Mouse (Mus musculus) gastrocnemius, adult 8-10 months (tissue): Measurements from ENCODE around the gene Nucb1. TPM values are rescaled to one million over a fixed set of nuclear protein-coding genes. Genes with fewer than 3 reads are reported as not detected.
"Not testable (repeated sequence)": the region's sequence is repeated elsewhere in the genome, so short reads cannot be mapped to it uniquely, and the experiment has no call there.

Experiments
- DNase-seq, 2 experiments: peaks; one replicate each; pipeline ENCODE4 v3.0.0; 2022; ENCODE audit warnings: low spot score in 2 of 2
- total RNA-seq, 4 experiments: library from RNA; stranded (reverse); gene quantifications; 2 replicates each; pipeline ENCODE4 v1.2.4; 2022

Gene Nucb1
- total RNA-seq, 4 experiments from 2014 or later: 51.1 to 66.1 (median 56.8) TPM

DNA sequence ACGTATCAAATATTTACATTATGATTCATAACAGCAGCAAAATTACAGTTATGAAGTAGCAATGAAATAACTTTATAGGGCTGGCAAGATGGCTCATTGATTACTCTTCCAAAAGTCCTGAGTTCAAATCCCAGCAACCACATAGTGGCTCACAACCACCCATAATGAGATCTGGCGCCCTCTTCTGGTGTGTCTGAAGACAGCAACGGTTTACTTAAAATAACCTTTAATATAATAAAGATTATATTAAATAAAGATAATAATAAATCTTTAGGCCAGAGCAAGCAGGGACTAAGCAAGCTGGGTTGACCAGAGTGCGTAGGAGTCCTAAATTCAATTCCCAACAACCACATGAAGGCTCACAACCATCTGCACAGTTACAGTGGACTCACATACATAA, 47.3 kb downstream of the Nucb1 start:
- not testable (repeated sequence) for DNase-seq

DNA sequence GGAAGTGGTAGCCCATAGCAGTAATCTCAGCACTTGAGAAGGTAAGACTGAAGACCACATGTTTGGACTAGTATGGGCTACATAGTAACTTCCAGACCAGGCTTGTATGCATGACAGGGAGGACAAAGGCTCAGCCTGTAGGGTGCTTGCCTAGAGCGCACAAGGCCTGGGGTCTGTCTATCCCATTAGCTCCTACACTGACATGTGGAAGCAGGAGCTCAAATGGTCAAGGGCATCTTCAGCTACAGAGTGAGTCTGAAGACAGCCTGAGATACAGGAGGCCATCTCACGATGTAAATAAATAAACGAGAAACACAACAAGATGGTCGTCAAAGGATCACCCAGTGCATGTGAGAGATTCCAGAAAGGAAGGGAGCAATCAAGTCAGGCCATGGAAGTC, 47.9 kb downstream of the Nucb1 start:
- no peak for DNase-seq

DNA sequence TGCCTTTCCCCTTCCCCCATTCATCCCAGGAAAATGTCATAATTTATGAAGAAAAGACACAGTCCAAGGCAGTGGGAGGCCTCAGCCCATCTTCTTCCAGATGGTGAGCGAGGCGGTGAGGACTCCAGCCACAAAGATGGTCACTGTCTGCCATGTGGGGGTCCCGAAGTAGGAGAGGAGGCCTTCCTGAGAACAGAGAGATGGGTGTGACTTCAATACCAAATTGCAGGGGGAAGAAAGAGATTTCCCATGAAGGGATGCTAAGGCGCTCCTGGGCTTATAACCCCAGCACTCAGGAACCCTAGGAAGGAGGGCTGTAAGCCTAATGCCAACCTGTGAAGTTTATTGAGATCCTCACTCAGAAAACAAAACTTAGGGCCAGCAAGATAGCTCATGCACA, 48.4 kb downstream of the Nucb1 start:
- DNase-seq: no peak

DNA sequence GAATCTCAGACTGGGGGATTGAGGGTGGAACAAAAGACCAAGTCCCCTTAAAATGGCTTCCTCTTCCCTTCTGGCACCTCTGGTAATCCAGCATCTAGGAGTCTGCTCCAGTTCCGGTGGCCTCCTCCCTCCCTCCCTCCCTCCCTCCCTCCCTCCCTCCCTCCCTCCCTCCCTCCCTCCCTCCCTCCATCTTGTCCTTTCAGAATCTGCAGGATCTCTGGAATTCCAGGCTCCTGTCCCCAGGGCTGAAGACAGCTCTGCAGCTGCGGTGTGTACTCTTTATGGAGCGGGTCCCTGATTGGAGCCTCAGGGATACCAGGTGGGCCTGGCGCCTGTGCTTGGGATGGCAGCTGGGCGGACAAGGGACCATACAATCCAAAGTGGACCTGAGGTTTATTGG, 48.9 kb downstream of the Nucb1 start:
- no peak for DNase-seq

DNA sequence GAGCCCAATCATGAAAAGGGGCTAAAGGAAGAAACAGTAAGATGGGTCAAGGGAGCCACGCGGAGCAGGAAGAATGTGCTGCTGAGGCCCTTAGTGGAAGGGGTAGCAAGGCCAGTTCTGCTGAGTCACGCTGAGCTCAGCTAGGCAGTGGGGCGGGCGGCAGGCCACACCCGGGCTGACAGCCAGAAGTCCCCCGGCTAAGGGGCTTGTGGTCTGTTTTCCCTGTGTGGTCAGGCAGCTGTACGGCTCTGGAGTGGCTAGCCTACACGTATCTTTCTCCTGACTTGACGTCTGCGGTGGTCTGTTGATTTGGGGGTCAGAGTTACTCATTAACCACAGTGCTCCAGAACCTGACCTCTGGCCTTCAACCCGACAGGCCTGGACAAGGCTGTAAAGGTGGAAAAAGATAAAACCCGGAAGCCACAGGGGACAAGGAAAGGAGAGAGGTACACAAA, 49.3 kb downstream of the Nucb1 start:
- peak; percentile 57 to 67 for DNase-seq

DNA sequence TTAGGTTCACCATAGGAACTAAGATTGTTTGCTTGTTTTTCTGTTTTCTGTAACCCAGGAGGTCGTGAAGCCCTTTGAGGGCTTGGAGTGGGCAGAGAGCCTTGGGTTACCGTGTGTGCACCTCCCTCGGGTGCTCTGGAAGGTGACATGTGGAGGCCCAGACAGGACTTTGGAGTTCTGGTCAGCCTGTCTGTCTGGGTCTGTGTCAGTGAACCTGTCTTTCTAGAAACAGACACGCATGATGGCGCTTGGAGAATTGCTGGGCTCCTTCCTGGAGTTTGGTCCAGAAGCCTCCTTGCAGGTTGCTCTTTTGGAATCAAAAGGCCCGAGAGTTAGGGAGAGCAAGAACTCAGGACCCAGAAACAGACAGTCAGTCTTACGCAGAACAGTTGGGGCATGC, 49.8 kb downstream of the Nucb1 start:
- no peak for DNase-seq

DNA sequence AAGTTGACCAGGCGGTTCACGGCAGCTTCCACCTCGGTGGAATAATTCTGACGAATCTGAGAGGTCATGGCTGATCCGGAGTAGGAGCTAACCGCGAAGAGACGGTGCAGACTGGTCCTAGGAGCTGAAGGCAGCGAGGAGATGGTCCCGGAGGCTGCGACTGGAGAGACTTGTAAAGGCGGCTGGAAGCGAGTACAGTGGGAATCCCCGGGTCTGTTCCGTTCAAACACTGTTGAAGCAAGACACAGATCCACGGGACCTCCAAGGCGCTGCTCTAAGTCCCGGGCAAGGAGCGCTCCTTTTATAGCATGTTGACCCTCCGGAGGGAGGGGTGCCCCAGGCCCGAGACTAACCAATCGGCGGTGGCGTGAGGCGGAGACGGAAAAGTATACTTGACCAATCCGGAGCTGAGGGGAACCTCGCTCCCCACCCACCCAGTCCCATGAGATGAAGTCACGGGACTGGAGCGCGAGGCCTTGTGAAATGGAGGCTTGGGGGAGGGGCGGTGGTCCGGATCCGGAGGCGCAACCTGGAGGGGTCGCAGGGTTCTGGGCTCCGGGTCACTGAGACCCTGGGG, 50.6 kb downstream of the Nucb1 start, which contains the start of gene Ftl1:
Gene Ftl1, minus strand, starts transcription at position 321 of the 577 bp plus-strand sequence.
- DNase-seq: peak; percentile 97 to 98

DNA sequence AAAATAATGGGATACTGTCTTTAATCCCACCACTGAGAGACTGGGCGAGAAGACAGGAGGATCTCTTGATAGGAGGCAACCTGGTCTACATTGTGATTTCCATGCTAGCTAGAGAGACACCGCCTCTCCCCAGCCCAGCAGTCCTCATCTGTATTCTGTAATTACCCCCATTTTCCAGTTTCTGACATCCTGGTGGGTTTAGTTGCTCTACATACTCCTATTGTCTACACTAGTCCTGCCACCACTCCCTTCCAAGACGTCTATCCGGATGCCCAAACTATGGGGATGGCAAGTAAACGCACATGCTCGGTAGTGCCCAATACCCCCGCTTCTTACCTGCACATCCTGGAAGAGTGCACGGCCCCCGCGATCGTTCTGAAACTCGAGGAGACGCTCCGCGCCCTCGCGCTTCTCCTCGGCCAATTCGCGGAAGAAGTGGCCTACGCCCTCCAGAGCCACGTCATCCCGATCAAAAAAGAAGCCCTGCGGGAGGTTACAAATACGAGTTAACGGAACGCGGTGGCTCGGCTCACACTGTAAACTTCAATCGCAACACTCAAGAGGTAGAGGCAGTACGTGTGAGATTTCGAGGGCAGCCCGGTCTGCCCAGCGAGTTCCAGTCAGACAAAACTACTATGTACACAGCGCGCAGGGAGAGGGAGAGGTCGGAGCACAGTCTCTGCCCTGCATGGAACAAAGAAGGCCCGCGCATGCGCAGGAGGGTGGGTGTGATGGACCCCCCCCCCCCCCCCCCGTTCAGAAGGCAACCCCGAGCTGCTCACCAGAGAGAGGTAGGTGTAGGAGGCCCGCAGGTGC, 51.2 kb downstream of the Nucb1 start:
- DNase-seq: peak in 1 of 2 experiments; percentile 58

DNA sequence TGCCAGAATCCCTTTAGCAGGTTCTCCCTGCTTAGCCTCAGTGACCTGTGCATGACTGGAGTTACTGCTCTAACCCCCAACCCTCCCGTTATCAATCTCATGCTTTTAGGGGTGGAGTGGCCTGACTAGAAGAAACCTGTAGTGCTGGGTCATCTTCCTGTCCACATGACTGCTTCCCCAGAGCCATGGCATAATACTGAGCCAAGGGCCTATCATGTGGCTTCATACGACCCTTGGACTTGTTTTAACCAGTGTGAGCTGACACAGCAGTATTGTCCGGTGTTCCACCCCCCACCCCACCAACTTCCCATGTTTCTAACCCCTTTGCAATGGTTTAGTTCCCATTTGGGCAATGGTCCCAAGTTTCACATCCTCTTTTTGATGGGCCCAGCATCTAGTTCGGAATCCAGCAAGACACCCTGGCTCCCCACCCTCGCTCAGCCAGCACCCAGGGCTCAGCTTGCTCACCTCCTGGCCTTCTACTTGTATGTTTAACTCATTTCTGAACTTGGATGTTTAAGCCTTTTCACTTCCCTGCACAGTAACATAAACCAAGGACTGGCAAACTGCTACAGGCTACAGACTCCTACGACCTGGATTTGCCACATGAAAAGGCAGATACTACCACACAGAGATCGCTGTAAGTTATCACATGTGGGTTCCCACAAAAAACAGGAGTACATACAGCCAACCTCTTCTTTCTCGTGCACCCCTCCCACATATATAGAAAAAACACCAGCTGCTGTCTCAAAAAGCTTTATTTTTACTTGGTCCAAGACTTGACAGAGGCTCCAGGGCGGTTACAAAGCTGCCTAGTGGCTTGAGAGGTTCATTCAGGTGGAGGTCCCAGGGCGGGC, 52.8 kb downstream of the Nucb1 start:
- no peak for DNase-seq

DNA sequence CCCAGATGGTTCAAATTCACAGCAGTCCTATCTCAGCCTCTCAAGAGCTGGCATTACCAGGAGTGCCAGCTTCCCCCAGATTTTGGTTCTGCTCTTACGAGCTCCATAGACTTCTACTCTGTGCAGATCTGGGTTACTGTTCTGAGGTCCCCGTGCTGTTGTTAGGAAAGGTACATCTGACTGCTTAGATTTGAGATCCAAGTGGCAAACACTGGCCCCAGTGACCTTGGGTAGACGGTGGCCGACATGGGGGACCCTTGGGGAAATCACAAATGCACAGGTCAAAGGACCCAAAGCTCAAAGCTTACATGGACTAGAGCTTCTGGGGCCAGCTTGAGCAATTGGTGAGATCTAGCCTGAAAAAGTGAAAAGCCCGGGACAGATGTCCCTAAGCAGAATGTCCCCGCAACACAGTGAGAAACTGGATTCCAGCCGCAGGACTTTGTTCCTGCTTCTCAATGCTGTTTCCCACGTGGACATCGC, 53.4 kb downstream of the Nucb1 start:
- no peak for DNase-seq

DNA sequence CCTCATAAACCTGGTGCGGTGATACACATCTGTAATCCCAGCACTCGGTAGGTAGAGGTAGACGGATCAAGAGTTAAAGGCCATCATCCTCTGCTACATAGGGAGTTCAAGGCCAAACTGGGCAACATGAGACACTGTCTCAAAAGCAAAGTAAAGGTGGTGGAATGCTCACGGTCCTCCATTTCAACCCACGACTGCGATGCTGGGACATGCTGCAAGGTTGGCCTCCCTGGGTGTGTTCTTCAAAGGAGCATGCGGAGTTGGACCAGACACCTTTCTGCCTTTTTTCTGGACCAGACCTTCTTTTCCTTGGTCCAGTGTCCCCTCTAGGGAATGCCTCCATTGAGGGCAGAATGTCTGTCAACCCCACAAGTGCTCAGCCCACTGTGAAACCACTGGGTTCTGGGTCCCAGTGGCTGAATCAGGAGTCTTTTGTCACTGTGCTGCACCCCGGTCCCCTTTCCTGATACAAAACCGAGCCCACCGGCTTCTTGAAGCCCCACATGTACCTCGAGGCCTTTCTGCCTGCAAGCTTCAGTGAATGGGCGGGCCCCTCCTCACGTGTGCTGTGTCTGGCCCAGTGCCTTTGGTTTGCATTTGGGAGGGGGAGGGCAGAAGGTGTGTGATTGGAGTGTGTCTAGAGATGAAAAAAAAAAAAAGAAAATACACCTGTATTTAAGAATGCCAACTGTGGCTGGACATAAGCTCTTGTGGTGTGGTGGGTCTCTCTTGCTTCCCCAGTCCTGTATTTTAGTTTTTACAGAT, 54.1 kb downstream of the Nucb1 start:
- DNase-seq: no peak

DNA sequence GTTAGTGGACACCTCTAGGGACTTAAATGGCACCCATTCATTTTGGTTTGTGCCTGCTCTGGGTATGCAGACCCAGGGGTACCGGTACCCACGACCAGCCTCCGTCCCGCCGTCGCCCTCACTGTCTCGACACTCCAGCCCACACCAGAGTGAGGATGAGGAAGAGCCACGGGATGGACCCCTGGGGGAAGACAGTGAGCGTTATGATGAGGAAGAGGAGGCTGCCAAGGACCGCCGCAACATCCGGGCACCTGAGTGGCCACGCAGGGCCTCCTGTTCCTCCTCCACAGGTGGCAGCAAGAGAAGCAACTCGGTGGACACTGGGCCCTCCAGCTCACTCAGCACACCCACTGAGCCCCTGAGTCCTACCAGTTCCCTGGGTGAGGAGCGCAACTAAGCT, 55.2 kb downstream of the Nucb1 start:
- no peak for DNase-seq

DNA sequence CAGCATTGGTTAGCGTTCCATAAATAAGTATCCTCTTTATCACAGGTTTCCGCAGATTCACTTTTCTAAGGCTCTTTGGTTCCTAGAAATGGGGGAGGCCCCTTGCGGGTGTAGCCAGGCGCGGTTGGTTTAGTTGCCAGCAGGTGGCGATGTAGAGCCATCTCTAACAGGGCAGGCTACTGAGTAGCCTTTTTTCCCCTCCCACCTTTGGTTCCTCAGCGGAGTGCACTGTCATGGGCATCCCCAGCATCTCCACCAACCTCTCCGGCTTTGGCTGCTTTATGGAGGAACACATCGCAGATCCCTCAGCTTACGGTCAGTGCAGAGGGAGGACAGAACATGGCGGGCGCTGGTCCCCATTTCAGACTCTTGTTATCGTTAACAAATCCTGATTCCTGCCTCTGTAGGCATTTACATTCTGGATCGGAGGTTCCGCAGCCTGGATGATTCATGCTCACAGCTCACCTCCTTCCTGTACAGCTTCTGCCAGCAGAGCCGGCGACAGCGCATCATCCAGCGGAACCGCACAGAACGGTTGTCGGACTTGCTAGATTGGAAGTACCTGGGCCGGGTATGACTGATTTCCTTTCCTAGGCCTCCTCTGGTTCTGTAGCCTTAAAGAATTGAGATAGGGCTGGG, 58.7 kb downstream of the Nucb1 start:
- DNase-seq: peak; percentile 73 to 74

DNA sequence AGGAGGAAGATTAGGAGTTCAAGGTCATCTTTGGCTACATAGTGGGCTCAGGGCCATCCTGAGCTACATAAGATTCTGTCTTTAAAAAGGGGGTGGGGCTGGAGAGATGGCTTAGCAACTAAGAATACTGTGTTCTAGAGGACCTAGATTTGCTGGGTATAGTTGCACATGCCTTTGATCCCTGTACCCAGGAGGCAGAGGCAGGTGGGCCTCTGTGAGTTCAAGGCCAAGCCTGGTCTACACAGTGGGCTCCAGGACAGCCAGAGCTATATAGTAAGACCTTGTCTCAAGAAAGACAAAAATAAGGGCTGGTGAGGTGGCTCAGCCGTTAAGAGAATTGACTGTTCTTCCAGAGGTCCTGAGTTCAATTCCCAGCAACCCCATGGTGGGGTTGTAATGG, 60.2 kb downstream of the Nucb1 start:
- no peak for DNase-seq

DNA sequence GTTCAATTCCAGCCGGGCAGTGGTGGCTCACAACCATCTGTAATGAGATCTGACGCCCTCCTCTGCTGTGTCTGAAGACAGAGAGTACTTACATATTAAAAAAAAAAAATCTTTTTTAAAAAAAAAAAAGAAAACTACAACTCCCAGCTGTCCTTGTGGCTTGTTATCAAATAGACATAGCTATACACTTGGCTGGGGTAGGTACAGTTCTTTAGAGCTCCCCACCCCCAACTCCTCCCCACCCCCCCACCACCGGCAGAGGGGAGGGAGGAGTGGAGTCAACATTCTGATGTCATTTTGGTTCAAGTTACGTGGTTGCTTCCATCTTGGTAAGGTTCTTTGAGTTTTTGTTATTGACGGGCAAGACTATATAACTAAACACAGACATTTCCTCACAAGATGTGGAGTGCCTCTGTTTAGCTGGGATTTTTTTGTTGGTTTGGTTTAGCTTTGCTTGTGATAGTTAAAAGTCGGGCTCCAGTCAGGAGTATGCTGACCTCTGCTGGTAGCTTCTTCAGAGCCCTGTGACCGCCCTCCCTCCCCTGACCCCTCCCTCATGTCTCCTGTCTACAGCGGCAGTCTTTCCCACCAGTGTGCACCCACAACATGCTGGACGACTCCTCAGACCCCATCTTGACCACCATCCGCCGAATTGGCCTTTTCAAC, 62.7 kb downstream of the Nucb1 start:
- peak in 1 of 2 experiments; percentile 22 for DNase-seq

DNA sequence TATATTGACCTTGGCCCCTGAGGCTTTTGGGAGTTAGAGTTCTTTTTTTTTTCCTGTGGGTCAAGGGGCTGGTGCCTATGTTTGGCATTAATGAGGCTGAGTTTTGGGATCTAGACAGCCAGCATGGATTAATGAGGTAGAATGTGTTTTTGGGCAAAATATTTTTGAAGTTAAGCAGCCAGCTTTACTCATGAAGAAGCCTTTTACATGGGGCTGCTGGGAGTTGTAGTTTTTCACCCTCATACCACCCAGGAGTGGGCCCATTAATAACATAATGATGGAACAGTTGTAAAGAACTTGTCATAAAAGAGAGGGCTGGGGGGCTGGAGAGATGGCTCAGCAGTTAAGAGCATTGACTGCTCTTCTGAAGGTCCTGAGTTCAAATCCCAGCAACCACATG, 63.6 kb downstream of the Nucb1 start:
- no peak for DNase-seq

DNA sequence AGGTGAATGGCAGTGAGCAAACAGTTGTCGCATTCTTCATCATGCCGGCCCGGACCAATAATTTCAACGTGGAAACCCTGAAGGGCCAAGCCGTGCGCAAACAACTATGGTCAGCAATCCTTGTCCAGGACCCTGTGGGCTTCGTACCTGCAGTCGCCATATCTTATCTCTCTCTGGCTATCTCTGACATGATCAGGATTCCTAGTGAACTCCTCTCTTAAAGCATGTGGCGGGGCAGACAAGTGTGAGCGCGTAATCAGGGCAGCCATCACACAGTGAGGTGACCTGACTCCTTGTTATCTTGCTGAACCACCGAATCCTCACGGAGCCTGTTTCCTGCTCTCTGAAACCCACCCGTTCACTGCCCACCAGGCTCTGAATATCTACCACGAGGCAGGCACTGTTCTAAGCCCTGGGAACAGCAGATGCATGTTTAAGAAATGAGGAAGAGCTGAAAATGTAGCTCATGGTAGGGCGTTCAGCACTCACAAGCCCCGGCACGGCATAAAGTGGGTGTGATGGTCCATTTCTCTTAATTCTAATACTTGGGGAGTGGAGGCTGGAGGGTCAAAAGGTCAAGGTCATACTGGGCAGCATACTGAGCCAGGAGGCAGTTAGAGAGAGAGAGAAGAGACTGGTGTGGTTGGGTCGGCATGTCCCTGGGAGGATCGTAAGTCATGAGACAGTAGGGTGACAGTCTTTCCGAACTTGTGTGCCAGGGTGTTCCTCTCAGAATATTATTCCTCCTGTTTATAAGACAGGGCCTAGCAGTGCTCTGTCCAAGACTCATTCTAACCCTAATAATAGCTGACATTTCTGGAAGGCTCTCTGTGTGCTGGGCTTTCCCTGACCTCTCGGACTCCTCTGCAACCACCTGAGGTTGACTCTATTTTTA, 66.4 kb downstream of the Nucb1 start:
- DNase-seq: peak in 1 of 2 experiments; percentile 37
